28 mouse cellular contexts compared by ENCODE assay signal in the genomic region with DNA sequence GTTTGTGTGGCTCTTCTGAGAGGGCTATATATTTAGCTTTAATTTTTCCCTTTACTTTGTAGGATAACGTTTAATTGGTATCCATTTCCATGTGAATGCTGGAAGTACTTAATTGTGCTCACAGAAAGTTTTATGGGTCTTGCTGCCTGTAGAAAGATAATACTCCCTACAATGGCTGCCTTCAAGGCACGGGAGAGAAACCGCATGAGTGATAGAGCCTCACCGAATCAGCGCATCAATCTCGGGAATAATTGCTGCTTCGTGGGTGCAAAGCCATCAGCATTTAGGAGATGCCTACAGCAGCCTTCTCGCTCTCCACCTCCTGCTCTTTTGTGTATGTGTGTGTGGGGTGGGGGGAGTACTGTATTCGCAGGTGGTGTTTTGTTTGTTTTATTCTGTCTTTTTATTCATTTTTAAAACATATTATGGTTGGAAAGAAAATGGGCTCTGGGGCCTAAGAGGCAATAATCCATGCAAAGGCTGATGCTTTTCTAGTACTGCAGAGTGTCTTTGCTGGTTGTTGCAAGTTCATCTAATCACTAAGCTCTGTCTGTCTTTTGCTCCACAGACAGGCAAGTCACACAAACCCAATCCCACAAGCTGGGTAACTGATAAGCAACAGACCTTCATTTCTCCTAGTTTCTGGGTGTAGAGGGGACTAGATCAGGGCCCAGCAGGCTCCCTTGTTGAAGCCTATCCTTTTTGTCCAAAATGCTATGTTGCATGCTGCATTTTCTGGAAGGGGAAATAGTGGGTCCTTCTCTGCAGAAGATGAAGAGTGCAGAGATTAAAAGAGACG.
DNase-seq lines count a peak whose midpoint lies in the region; ATAC-seq lines count a peak whose summit lies in the region.
"Had no signal": no experiment of that assay in that cellular context is flagged by ENCODE, and none has a peak within 500 bp of the region (broad histone marks: within the 10 kb centered on the region; RNA-seq: fewer than 3 reads in every experiment).

No protein-coding gene starts in this region.

- intact Hi-C loops in heart, postnatal 25 days (cut with DNase I), result no loop called here
- intact Hi-C loops in heart, postnatal 14 days (cut with DNase I), result no loop called here

- peaks cover 9% of the 10 kb centered on the region for H3K4me1 ChIP-seq in forebrain, embryonic 13.5 days
- no peaks in the 10 kb centered on the region for H3K4me1 ChIP-seq in forebrain, embryonic 11.5 days (replicated peaks; ENCODE audit: control insufficient read depth, insufficient read depth, low read length)
- no peaks in the 10 kb centered on the region; the same call in 1 of the 2 replicates for H3K4me1 ChIP-seq in neural tube, embryonic 11.5 days (ENCODE audit: control insufficient read depth, insufficient read depth, low read length)
- H3K4me1 ChIP-seq: embryonic facial prominence, embryonic 15.5 days; hindbrain, embryonic 10.5 days; intestine, embryonic 15.5 days had no signal

- H3K27ac ChIP-seq in forebrain, embryonic 13.5 days, result 0 out of 2 replicates have a peak overlapping the region, but pooled peaks have one; percentile 42
- H3K27ac ChIP-seq in forebrain, embryonic 11.5 days (ENCODE audit: low read depth, low read length), result no peak overlapping the region
- no peak overlapping the region for H3K27ac ChIP-seq in neural tube, embryonic 11.5 days (ENCODE audit: low read depth, low read length)
- H3K27ac ChIP-seq: embryonic facial prominence, embryonic 15.5 days; hindbrain, embryonic 10.5 days; intestine, embryonic 15.5 days; liver, embryonic 14.5 days; macrophage had no signal

- no peaks in the 10 kb centered on the region for H3K27me3 ChIP-seq in forebrain, embryonic 13.5 days
- no peaks in the 10 kb centered on the region for H3K27me3 ChIP-seq in forebrain, embryonic 11.5 days (ENCODE audit: control insufficient read depth, insufficient read depth, low read length)
- H3K27me3 ChIP-seq in neural tube, embryonic 11.5 days (ENCODE audit: control insufficient read depth, insufficient read depth, low read length), result no peaks in the 10 kb centered on the region
- H3K27me3 ChIP-seq: embryonic facial prominence, embryonic 15.5 days; heart, embryonic 12.5 days; intestine, embryonic 15.5 days had no signal

- 37% methylated on average over 10 of the region's 10 CpGs for WGBS in forebrain, embryonic 13.5 days
- 68% methylated on average over 10 of the region's 10 CpGs for WGBS in forebrain, embryonic 11.5 days
- WGBS in neural tube, embryonic 11.5 days, result 25% methylated on average over 10 of the region's 10 CpGs

- ATAC-seq in forebrain, embryonic 13.5 days, result 0 out of 2 replicates have a peak, but pooled peaks have one; percentile 21
- no peak for ATAC-seq in forebrain, embryonic 11.5 days (replicated peaks; ENCODE audit: low FRiP score)
- ATAC-seq in neural tube, embryonic 11.5 days (ENCODE audit: insufficient read depth, low FRiP score, low TSS enrichment), result no peak
- ATAC-seq: hindbrain, embryonic 16.5 days; intestine, embryonic 15.5 days had no signal

- DNase-seq in forebrain, embryonic 11.5 days (ENCODE audit: low spot score), result no peak
- peak; percentile 35 for DNase-seq in neural tube, embryonic 11.5 days (ENCODE audit: low spot score)
- no peak for DNase-seq in neural tube, embryonic 10.5 days (ENCODE audit: extremely low spot score, low spot score)
- DNase-seq in mesoderm, embryonic 11.5 days (ENCODE audit: low read depth, low spot score), result peak; percentile 37
- DNase-seq in heart, postnatal 25 days (ENCODE audit: low spot score), result no peak
- DNase-seq in heart, postnatal 14 days, result no peak
- DNase-seq: adrenal gland, adult 8-10 months; cerebellum, adult 8-10 months; gastrocnemius, postnatal 25 days; kidney, adult 2 months; kidney, postnatal 10 days; layer of hippocampus, adult 9-11 months; liver; lung, adult 2 months; lung, postnatal 10 days; right cerebral cortex, postnatal 4 days; thymus, adult 2 months; thymus, postnatal 36 days had no signal

- no peak overlapping the region for H3K4me2 ChIP-seq in forebrain, embryonic 13.5 days
- H3K4me2 ChIP-seq in forebrain, embryonic 11.5 days (ENCODE audit: low read depth, low read length, severe bottlenecking), result no peak overlapping the region
- H3K4me2 ChIP-seq in neural tube, embryonic 11.5 days (ENCODE audit: low read depth), result no peak overlapping the region
- H3K4me2 ChIP-seq: embryonic facial prominence, embryonic 15.5 days; heart, embryonic 12.5 days; intestine, embryonic 15.5 days; midbrain, embryonic 11.5 days had no signal

- no peaks in the 10 kb centered on the region for H3K36me3 ChIP-seq in forebrain, embryonic 13.5 days (ENCODE audit: poor library complexity, severe bottlenecking)
- H3K36me3 ChIP-seq in forebrain, embryonic 11.5 days (ENCODE audit: control insufficient read depth, insufficient read depth, low read length), result no peaks in the 10 kb centered on the region
- no peaks in the 10 kb centered on the region for H3K36me3 ChIP-seq in neural tube, embryonic 11.5 days (ENCODE audit: control insufficient read depth, insufficient read depth, low read length)
- H3K36me3 ChIP-seq: embryonic facial prominence, embryonic 15.5 days; heart, embryonic 12.5 days; hindbrain, embryonic 10.5 days; intestine, embryonic 15.5 days had no signal

- no peak overlapping the region for H3K4me3 ChIP-seq in forebrain, embryonic 13.5 days
- no peak overlapping the region for H3K4me3 ChIP-seq in forebrain, embryonic 11.5 days (ENCODE audit: low read depth, low read length)
- no peak overlapping the region for H3K4me3 ChIP-seq in neural tube, embryonic 11.5 days (ENCODE audit: low read depth, low read length)
- H3K4me3 ChIP-seq: embryonic facial prominence, embryonic 15.5 days; heart, embryonic 12.5 days; hindbrain, embryonic 10.5 days; intestine, embryonic 15.5 days; myocyte had no signal

- no peaks in the 10 kb centered on the region for H3K9me3 ChIP-seq in forebrain, embryonic 13.5 days (replicated peaks)
- no peaks in the 10 kb centered on the region for H3K9me3 ChIP-seq in forebrain, embryonic 11.5 days (ENCODE audit: control insufficient read depth, low read length)
- no peaks in the 10 kb centered on the region for H3K9me3 ChIP-seq in neural tube, embryonic 11.5 days (ENCODE audit: control insufficient read depth, low read length)
- H3K9me3 ChIP-seq: embryonic facial prominence, embryonic 15.5 days; heart, embryonic 12.5 days; hindbrain, embryonic 10.5 days; intestine, embryonic 15.5 days had no signal

- H3K9ac ChIP-seq in forebrain, embryonic 13.5 days, result no peak overlapping the region
- H3K9ac ChIP-seq in forebrain, embryonic 11.5 days (ENCODE audit: low read length), result no peak overlapping the region
- H3K9ac ChIP-seq in neural tube, embryonic 11.5 days (ENCODE audit: low read length), result no peak overlapping the region
- H3K9ac ChIP-seq: embryonic facial prominence, embryonic 15.5 days; heart, embryonic 12.5 days; intestine, embryonic 15.5 days; liver, embryonic 14.5 days had no signal

Comparison
In these comparisons a context has a peak if more than half of its experiments do, and no peak if none do; other contexts are left out.
1. DNase-seq: peak in neural tube, embryonic 11.5 days (single experiment) and mesoderm, embryonic 11.5 days (single experiment); none in forebrain, embryonic 11.5 days (single experiment), neural tube, embryonic 10.5 days (single experiment), heart, postnatal 25 days (single experiment) and heart, postnatal 14 days (0 of 2).